Mouse (Mus musculus): ENCODE results near the gene Adipor2.

Gene Adipor2

GRCm38 (mm10) chr6:119420357-119420756, 2.9 kb upstream of the Adipor2 start:
- no peak for ATAC-seq (ENCODE audit: low TSS enrichment)

- ATAC-seq (ENCODE audit: low TSS enrichment), result no peak
These were observed 1.9 kb upstream of the Adipor2 start for GRCm38 (mm10) chr6:119419412-119419811.

- peak; percentile 87 for ATAC-seq (ENCODE audit: low TSS enrichment)
These were observed 1.1 kb upstream of the Adipor2 start for GRCm38 (mm10) chr6:119418392-119419251.

- ATAC-seq (ENCODE audit: low TSS enrichment), result no peak
These were observed 317 bp upstream of the Adipor2 start for GRCm38 (mm10) chr6:119417821-119418220.

GRCm38 (mm10) chr6:119416643-119417042, 861 bp downstream of the Adipor2 start:
- no peak for ATAC-seq (ENCODE audit: low TSS enrichment)

- no peak for ATAC-seq (ENCODE audit: low TSS enrichment)
These were observed 3.1 kb downstream of the Adipor2 start for GRCm38 (mm10) chr6:119414262-119415043.

GRCm38 (mm10) chr6:119412588-119412987, 4.9 kb downstream of the Adipor2 start:
- no peak for ATAC-seq (ENCODE audit: low TSS enrichment)

GRCm38 (mm10) chr6:119411511-119411910, 6.0 kb downstream of the Adipor2 start:
- no peak for ATAC-seq (ENCODE audit: low TSS enrichment)

- ATAC-seq (ENCODE audit: low TSS enrichment), result no peak
These were observed 7.7 kb downstream of the Adipor2 start for GRCm38 (mm10) chr6:119409766-119410165.

- no peak for ATAC-seq (ENCODE audit: low TSS enrichment)
These were observed 8.9 kb downstream of the Adipor2 start for GRCm38 (mm10) chr6:119408582-119408981.

GRCm38 (mm10) chr6:119407818-119408217, 9.7 kb downstream of the Adipor2 start:
- no peak for ATAC-seq (ENCODE audit: low TSS enrichment)

- ATAC-seq (ENCODE audit: low TSS enrichment), result no peak
These were observed 11.0 kb downstream of the Adipor2 start for GRCm38 (mm10) chr6:119406528-119406927.

GRCm38 (mm10) chr6:119405310-119405709, 12.2 kb downstream of the Adipor2 start:
- no peak for ATAC-seq (ENCODE audit: low TSS enrichment)

GRCm38 (mm10) chr6:119404854-119405253, 12.7 kb downstream of the Adipor2 start:
- ATAC-seq (ENCODE audit: low TSS enrichment), result no peak

- ATAC-seq (ENCODE audit: low TSS enrichment), result no peak
These were observed 14.5 kb downstream of the Adipor2 start for GRCm38 (mm10) chr6:119402976-119403375.

GRCm38 (mm10) chr6:119401545-119402304, 15.8 kb downstream of the Adipor2 start:
- ATAC-seq (ENCODE audit: low TSS enrichment), result no peak

- ATAC-seq (ENCODE audit: low TSS enrichment), result no peak
These were observed 16.9 kb downstream of the Adipor2 start for GRCm38 (mm10) chr6:119400649-119401048.

GRCm38 (mm10) chr6:119399371-119399770, 18.1 kb downstream of the Adipor2 start:
- no peak for ATAC-seq (ENCODE audit: low TSS enrichment)

GRCm38 (mm10) chr6:119396309-119396634, 21.2 kb downstream of the Adipor2 start:
- no peak for ATAC-seq (ENCODE audit: low TSS enrichment)

- no peak for ATAC-seq (ENCODE audit: low TSS enrichment)
These were observed 21.8 kb downstream of the Adipor2 start for GRCm38 (mm10) chr6:119395421-119396308.

GRCm38 (mm10) chr6:119392836-119393235, 24.7 kb downstream of the Adipor2 start:
- no peak for ATAC-seq (ENCODE audit: low TSS enrichment)

Data from frontal cortex, adult (tissue).